Mouse (Mus musculus) 3T3-L1 (cell line): Measurements from ENCODE around the gene Syt11.
"Not testable (repeated sequence)": the region's sequence is repeated elsewhere in the genome, so short reads cannot be mapped to it uniquely, and the experiment has no call there.

Source experiments
- DNase-seq: peaks from one replicate; pipeline ENCODE4 v3.0.0-alpha.2; 2015; ENCODE audit warnings: low read depth, low spot score

Gene Syt11

GRCm38 (mm10) chr3:88738641-88739040 lies 36.3 kb downstream of the Syt11 start:
- peak; percentile 72 for DNase-seq

GRCm38 (mm10) chr3:88736556-88736955 lies 38.4 kb downstream of the Syt11 start:
- peak; percentile 73 for DNase-seq

DNA sequence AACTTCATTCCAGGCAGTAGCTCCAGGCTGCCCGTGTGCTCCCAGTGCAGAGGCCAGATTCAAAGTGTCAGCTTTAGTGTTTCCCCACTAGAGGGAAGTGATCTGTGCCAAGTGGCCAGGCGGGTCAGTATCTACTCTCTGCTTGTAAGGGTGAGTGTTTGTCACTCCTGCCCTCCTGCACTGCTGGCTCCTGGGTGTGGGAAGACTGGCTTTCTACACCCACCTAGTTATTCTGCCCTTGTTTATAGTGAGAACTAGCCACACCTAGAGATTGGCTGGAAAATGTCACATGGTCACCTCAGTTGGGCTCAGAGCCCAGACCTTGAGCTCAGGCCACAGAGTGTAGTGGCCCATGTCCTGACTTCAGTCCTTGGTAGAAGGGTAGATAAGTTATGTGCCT lies 55.9 kb downstream of the Syt11 start:
- DNase-seq, result peak; percentile 62

- peak; percentile 49 for DNase-seq
Measured at GRCm38 (mm10) chr3:88717831-88718230, 57.1 kb downstream of the Syt11 start.

DNA sequence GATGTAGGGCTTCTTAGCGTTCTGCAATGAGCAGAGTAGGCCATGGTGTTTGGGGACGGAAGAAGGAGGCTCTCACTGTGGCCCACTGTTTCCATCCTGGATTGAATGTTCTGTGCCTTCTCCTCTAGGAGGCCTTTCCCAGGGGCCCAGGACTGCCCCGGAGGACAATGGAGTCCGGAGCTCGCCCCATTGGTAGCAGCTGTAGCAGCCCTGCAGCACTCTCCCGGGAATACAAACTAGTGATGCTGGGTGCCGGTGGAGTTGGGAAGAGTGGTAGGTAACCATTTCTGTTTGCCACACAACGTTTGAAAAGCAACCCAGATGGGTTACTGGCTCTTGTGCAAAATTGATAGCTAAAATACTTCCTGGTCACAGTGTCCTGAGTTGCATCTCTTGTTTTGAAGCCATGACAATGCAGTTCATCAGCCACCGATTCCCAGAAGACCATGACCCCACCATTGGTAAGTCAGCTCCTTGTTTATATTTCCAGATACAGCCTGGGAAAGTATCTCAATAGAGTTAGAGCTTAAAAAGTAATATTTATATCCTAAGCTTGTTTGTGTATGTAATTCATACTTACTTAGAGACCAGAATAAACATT lies 57.7 kb downstream of the Syt11 start:
- DNase-seq, result peak; percentile 63

GRCm38 (mm10) chr3:88716399-88717197 lies 58.4 kb downstream of the Syt11 start, which contains the start of gene Rit1:
Rit1 (plus strand) TSS chr3:88716838.
- peak; percentile 87 for DNase-seq

- not testable (repeated sequence) for DNase-seq
Measured at GRCm38 (mm10) chr3:88715716-88716115, 59.2 kb downstream of the Syt11 start.

GRCm38 (mm10) chr3:88714725-88715124 lies 60.2 kb downstream of the Syt11 start:
- no peak for DNase-seq

GRCm38 (mm10) chr3:88713709-88714108 lies 61.3 kb downstream of the Syt11 start:
- DNase-seq, result no peak

- no peak for DNase-seq
Measured at GRCm38 (mm10) chr3:88701222-88701621, 73.7 kb downstream of the Syt11 start.

DNA sequence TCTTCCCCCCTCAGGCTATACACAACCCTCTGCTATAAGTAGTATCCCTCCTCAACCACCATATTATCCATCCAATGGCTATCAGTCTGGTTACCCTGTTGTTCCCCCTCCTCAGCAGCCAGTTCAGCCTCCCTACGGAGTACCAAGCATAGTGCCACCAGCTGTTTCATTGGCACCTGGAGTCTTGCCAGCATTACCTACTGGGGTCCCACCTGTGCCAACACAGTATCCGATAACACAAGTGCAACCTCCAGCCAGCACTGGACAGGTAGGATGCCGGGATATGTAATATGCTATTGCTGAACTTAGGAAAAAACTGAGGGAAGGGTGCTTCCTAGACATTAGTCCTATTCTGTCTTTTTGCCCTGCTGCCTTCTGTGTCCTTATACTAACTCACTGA lies 74.7 kb downstream of the Syt11 start:
- DNase-seq, result no peak

- no peak for DNase-seq
Measured at GRCm38 (mm10) chr3:88698834-88699233, 76.1 kb downstream of the Syt11 start.

DNA sequence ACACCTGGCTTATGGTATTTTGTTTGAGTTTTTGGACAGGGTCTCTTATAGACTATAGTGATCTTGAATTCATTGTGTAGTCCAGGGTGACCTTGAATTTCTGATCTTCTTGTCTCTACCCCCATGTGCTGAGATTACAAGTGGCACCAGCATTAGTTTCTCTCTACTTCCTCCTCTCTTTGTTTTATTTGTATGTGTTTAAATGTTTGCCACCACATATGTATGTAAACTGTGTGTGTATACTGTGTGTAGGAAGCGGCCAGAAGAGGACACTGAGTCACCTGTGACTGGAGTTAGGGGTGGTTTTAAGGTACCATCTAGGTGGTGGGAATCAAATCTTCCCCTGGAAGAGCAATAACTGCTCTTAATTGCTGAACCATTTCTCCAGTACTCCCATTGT lies 76.9 kb downstream of the Syt11 start:
- DNase-seq, result no peak

GRCm38 (mm10) chr3:88695545-88695944 lies 79.4 kb downstream of the Syt11 start:
- no peak for DNase-seq
